Mouse (Mus musculus): ENCODE measurements around the gene Reln. TPM values are rescaled to one million over a fixed set of nuclear protein-coding genes. Genes with fewer than 3 reads are reported as not detected.

Reln gene
- total RNA-seq, 2 experiments from 2014 or later, result 2.0 to 2.2 TPM

GRCm38 (mm10) chr5:21934811-21935396, 409.6 kb downstream of the Reln start:
- no peak for DNase-seq (ENCODE audit: low spot score)

GRCm38 (mm10) chr5:21934173-21934698, 410.3 kb downstream of the Reln start:
- no peak for DNase-seq (ENCODE audit: low spot score)

GRCm38 (mm10) chr5:21933340-21934075, 411.0 kb downstream of the Reln start:
- no peak for DNase-seq (ENCODE audit: low spot score)

GRCm38 (mm10) chr5:21931151-21931550, 413.4 kb downstream of the Reln start:
- no peak for DNase-seq (ENCODE audit: low spot score)

- no peak for DNase-seq (ENCODE audit: low spot score)
Measured at GRCm38 (mm10) chr5:21920310-21920709, 424.2 kb downstream of the Reln start.

- no peak for DNase-seq (ENCODE audit: low spot score)
Measured at GRCm38 (mm10) chr5:21919281-21919780, 425.2 kb downstream of the Reln start.

- no peak for DNase-seq (ENCODE audit: low spot score)
Measured at GRCm38 (mm10) chr5:21915973-21916372, 428.5 kb downstream of the Reln start.

- DNase-seq (ENCODE audit: low spot score), result no peak
Measured at GRCm38 (mm10) chr5:21914776-21915175, 429.7 kb downstream of the Reln start.

- no peak for DNase-seq (ENCODE audit: low spot score)
Measured at GRCm38 (mm10) chr5:21912835-21913530, 431.5 kb downstream of the Reln start.

- no peak for DNase-seq (ENCODE audit: low spot score)
Measured at GRCm38 (mm10) chr5:21910726-21911125, 433.8 kb downstream of the Reln start.

GRCm38 (mm10) chr5:21909713-21910112, 434.8 kb downstream of the Reln start:
- DNase-seq (ENCODE audit: low spot score), result no peak

GRCm38 (mm10) chr5:21901411-21901810, 443.1 kb downstream of the Reln start:
- no peak for DNase-seq (ENCODE audit: low spot score)

GRCm38 (mm10) chr5:21900891-21901290, 443.6 kb downstream of the Reln start:
- DNase-seq (ENCODE audit: low spot score), result no peak

- no peak for DNase-seq (ENCODE audit: low spot score)
Measured at GRCm38 (mm10) chr5:21898875-21899274, 445.6 kb downstream of the Reln start.

- no peak for DNase-seq (ENCODE audit: low spot score)
Measured at GRCm38 (mm10) chr5:21896586-21896985, 447.9 kb downstream of the Reln start.

- no peak for DNase-seq (ENCODE audit: low spot score)
Measured at GRCm38 (mm10) chr5:21894168-21894567, 450.3 kb downstream of the Reln start.

GRCm38 (mm10) chr5:21866750-21867149, 477.8 kb downstream of the Reln start:
- no peak for DNase-seq (ENCODE audit: low spot score)

GRCm38 (mm10) chr5:21866311-21866712, 478.2 kb downstream of the Reln start:
- no peak for DNase-seq (ENCODE audit: low spot score)

- DNase-seq (ENCODE audit: low spot score), result no peak
Measured at GRCm38 (mm10) chr5:21865346-21866107, 479.0 kb downstream of the Reln start, which contains the start of gene Slc26a5. TSS of gene Slc26a5 (minus strand) at chr5:21865604.

GRCm38 (mm10) chr5:21858653-21859052, 485.8 kb downstream of the Reln start:
- no peak for DNase-seq (ENCODE audit: low spot score)

- DNase-seq (ENCODE audit: low spot score), result no peak
Measured at GRCm38 (mm10) chr5:21851679-21852340, 492.7 kb downstream of the Reln start.
